Mouse (Mus musculus) stomach, postnatal 0 days (tissue): ENCODE results near the gene Vangl1. TPM values are rescaled to one million over a fixed set of nuclear protein-coding genes. Genes with fewer than 3 reads are reported as not detected.

Source experiments
- ATAC-seq: fragments of 200-750 bp; cut with Nextera tagmentation; 2 replicates; pipeline ENCODE4 v1.8.0; 2017; ENCODE audit not compliant: low FRiP score, low TSS enrichment
- DNase-seq: peaks from one replicate; pipeline ENCODE4 v3.0.0-alpha.2; 2016; ENCODE audit warnings: low spot score
- H3K27ac ChIP-seq: fragments of 300-500 bp; sonication (generic); replicated peaks from 2 replicates; pipeline ENCODE4 v1.5.1; 2014; ENCODE audit warnings: mild to moderate bottlenecking, control low read depth
- H3K27me3 ChIP-seq: fragments of 300-500 bp; sonication (generic); 2 replicates; pipeline ENCODE4 v1.6.1; 2014; ENCODE audit warnings: low read length; ENCODE audit not compliant: control insufficient read depth, insufficient read depth
- H3K36me3 ChIP-seq: fragments of 300-500 bp; sonication (generic); 2 replicates; pipeline ENCODE4 v1.6.1; 2014; ENCODE audit warnings: low read length, mixed read lengths; ENCODE audit not compliant: control insufficient read depth, insufficient read depth
- H3K4me1 ChIP-seq: fragments of 300-500 bp; sonication (generic); replicated peaks from 2 replicates; pipeline ENCODE4 v1.6.1; 2014; ENCODE audit warnings: antibody characterized with exemption; ENCODE audit not compliant: control insufficient read depth, insufficient read depth
- H3K4me2 ChIP-seq: fragments of 300-500 bp; sonication (generic); replicated peaks from 2 replicates; pipeline ENCODE4 v1.6.1; 2014; ENCODE audit warnings: low read depth, mild to moderate bottlenecking, control low read depth, moderate library complexity
- H3K4me3 ChIP-seq: fragments of 300-500 bp; sonication (generic); 2 replicates; pipeline ENCODE4 v1.5.1; 2014; ENCODE audit warnings: low read depth, low read length, control low read depth
- H3K9ac ChIP-seq: fragments of 300-500 bp; sonication (generic); 2 replicates; pipeline ENCODE4 v1.6.1; 2014; ENCODE audit warnings: mild to moderate bottlenecking, low read length, control low read depth, mixed read lengths
- H3K9me3 ChIP-seq: fragments of 300-500 bp; sonication (generic); 2 replicates; pipeline ENCODE4 v1.6.1; 2016; ENCODE audit warnings: low read length; ENCODE audit not compliant: control insufficient read depth
- CTCF ChIP-seq: IDR thresholded peaks from 2 replicates; pipeline ENCODE4 v1.5.1; 2016; ENCODE audit warnings: antibody characterized with exemption, low read depth, mild to moderate bottlenecking, moderate library complexity
- EP300 ChIP-seq: optimal IDR thresholded peaks from 2 replicates; pipeline ENCODE3; 2016; ENCODE audit warnings: antibody characterized with exemption
- WGBS: fragments of 180-500 bp; shearing (Covaris S2); extraction: QIAGEN DNeasy Blood & Tissue Kit; methylation state at CpG from one replicate; pipeline ENCODE4 v1.1.7; 2014; 5-methylcytosine and 5-hydroxymethylcytosine counted together
- polyA plus RNA-seq: library from polyadenylated mRNA; unstranded; fragments of >200 nt; fragmentation: Nextera tagmentation; extraction: Ambion mirVana; gene quantifications from 2 replicates; pipeline ENCODE4 v1.2.1, GENCODE M21; 2015

Gene Vangl1
- polyA plus RNA-seq, 1 experiment from 2014 or later = 14.1 TPM

DNA sequence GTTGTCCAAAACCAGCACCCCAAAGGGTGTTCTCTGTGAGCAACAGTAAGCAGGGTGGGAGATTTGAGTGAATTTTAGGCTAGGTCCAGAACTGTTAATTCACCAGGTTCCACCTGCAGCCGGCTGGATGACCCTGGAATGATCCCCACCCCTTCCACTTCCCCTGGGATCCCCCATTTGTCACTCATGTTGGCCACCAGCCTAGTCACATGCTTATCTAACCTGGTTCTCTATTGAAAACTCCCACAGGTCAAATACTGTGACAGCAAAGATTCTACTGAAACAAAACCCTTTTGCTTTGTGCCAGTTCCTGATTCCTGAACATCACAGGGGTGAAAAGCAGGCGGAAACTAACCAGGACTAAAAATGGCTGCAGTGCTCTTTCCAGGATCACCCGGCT lies 12.9 kb downstream of the Vangl1 start:
- Histone ChIP-seq H3K36me3 (peaks cover 7% of the 10 kb centered on the region; the same call in 1 of the 2 replicates), H3K4me2 (no peak overlapping the region), H3K27me3 (no peaks in the 10 kb centered on the region), H3K4me1 (peaks cover 9% of the 10 kb centered on the region), H3K4me3 (no peak overlapping the region), H3K27ac (no peak overlapping the region), H3K9ac (no peak overlapping the region), H3K9me3 (no peaks in the 10 kb centered on the region)
- ATAC-seq (no peak), DNase-seq (no peak)
- WGBS = 63% methylated on average over 3 of the region's 3 CpGs
- TF ChIP-seq EP300 (no peak), CTCF (no peak)

GRCm38 (mm10) chr3:102190642-102191041 lies 13.9 kb downstream of the Vangl1 start:
- no peak overlapping the region for H3K9ac ChIP-seq
- no peak overlapping the region for H3K4me2 ChIP-seq
- H3K9me3 ChIP-seq = no peaks in the 10 kb centered on the region
- H3K4me1 ChIP-seq = peaks cover 9% of the 10 kb centered on the region
- no peaks in the 10 kb centered on the region for H3K27me3 ChIP-seq
- no peak overlapping the region for H3K27ac ChIP-seq
- no peak for DNase-seq
- ATAC-seq = no peak
- H3K4me3 ChIP-seq = no peak overlapping the region
- TF ChIP-seq CTCF (no peak), EP300 (no peak)
- peaks cover 2% of the 10 kb centered on the region; the same call in 1 of the 2 replicates for H3K36me3 ChIP-seq

GRCm38 (mm10) chr3:102190015-102190414 lies 14.5 kb downstream of the Vangl1 start:
- H3K27ac ChIP-seq = 0 out of 2 replicates have a peak overlapping the region, but pooled peaks have one; percentile 24
- no peak for DNase-seq

GRCm38 (mm10) chr3:102188972-102189371 lies 15.5 kb downstream of the Vangl1 start:
- no peak overlapping the region for H3K9ac ChIP-seq
- no peak for TF ChIP-seq EP300
- H3K36me3 ChIP-seq = peaks cover 2% of the 10 kb centered on the region; the same call in 1 of the 2 replicates
- H3K9me3 ChIP-seq = no peaks in the 10 kb centered on the region
- H3K27me3 ChIP-seq = no peaks in the 10 kb centered on the region
- no peak for DNase-seq
- peaks cover 7% of the 10 kb centered on the region for H3K4me1 ChIP-seq
- H3K4me2 ChIP-seq = no peak overlapping the region
- H3K27ac ChIP-seq = no peak overlapping the region
- no peak overlapping the region for H3K4me3 ChIP-seq
- WGBS = 44% methylated on average over 6 of the region's 6 CpGs
- no peak for ATAC-seq

More at GRCm38 (mm10) chr3:102190015-102190414, 14.5 kb downstream of the Vangl1 start:
- no peak overlapping the region for H3K4me3 ChIP-seq
- no peaks in the 10 kb centered on the region for H3K27me3 ChIP-seq
- H3K4me1 ChIP-seq = peaks cover 8% of the 10 kb centered on the region
- no peak for ATAC-seq
- H3K9me3 ChIP-seq = no peaks in the 10 kb centered on the region
- TF ChIP-seq CTCF (no peak), EP300 (no peak)
- no peak overlapping the region for H3K4me2 ChIP-seq
- peaks cover 2% of the 10 kb centered on the region; the same call in 1 of the 2 replicates for H3K36me3 ChIP-seq
- no peak overlapping the region for H3K9ac ChIP-seq
- 43% methylated on average over 4 of the region's 4 CpGs for WGBS

DNA sequence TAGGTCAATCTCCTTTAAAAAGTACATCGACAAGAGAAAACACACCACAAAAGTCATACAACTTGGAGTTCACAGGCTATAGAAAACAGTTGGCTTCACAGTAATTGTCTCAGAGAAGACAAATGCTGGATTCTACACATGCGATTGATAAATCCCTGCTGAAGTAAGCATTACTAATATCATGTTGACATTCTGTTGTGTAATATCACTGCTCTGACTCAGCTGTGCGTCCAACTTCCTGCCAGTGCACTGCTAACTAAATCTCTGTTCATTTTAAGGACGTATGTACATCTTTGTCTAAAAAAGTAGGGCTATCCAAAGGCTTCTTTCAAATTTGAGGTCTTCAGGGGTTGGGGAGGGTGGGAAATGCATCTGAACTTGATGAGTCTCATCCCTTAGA lies 17.1 kb downstream of the Vangl1 start:
- Histone ChIP-seq H3K4me3 (no peak overlapping the region), H3K9ac (no peak overlapping the region), H3K27me3 (no peaks in the 10 kb centered on the region), H3K4me1 (no peaks in the 10 kb centered on the region; the same call in 1 of the 2 replicates), H3K27ac (no peak overlapping the region), H3K4me2 (no peak overlapping the region), H3K9me3 (no peaks in the 10 kb centered on the region), H3K36me3 (peaks cover 5% of the 10 kb centered on the region; the same call in 1 of the 2 replicates)
- 56% methylated on average over 4 of the region's 4 CpGs for WGBS
- TF ChIP-seq CTCF (no peak), EP300 (no peak)
- no peak for DNase-seq
- ATAC-seq = peak; percentile 61; the same call in 1 of the 2 replicates

GRCm38 (mm10) chr3:102184721-102185120 lies 19.8 kb downstream of the Vangl1 start:
- Histone ChIP-seq H3K27me3 (no peaks in the 10 kb centered on the region), H3K9ac (no peak overlapping the region), H3K36me3 (0 out of 2 replicates have a peak, but pooled peaks cover 3% of the 10 kb centered on the region), H3K4me2 (no peak overlapping the region), H3K9me3 (no peaks in the 10 kb centered on the region), H3K27ac (no peak overlapping the region), H3K4me1 (no peaks in the 10 kb centered on the region), H3K4me3 (no peak overlapping the region)
- TF ChIP-seq EP300 (no peak), CTCF (no peak)
- DNase-seq (no peak), ATAC-seq (no peak)
- 61% methylated on average over 5 of the region's 5 CpGs for WGBS
